Mouse (Mus musculus): ENCODE measurements around the gene Arx.

The Arx gene

DNA sequence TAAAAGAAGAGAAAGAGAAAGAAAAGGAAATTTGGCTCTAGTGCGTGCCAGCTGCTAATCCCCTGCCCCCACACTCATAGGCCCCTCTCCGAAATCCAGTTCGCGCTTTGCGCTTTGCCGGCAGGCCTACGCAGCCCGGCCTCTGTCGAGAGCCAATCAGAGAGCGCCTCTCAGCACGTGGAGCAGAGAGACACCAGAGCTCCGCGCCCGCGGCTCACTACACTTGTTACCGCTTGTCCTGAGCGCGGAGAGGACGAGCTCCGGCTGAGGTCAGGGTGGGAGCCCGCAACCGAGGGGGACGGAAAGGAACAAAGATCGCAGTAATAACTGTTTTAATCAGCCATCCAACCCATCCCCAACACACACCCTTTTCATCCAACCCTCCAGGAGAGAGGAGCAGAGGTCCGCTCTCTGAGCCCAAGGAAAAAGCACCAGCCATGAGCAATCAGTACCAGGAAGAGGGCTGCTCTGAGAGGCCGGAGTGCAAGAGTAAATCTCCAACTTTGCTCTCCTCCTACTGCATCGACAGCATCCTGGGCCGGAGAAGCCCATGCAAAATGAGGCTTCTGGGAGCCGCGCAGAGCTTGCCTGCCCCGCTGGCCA lies at the start of gene Arx:
Gene Arx, plus strand, starts transcription at position 155 of the 603 bp plus-strand sequence.
- peak in 1 of 2 experiments; percentile 26 for DNase-seq

DNA sequence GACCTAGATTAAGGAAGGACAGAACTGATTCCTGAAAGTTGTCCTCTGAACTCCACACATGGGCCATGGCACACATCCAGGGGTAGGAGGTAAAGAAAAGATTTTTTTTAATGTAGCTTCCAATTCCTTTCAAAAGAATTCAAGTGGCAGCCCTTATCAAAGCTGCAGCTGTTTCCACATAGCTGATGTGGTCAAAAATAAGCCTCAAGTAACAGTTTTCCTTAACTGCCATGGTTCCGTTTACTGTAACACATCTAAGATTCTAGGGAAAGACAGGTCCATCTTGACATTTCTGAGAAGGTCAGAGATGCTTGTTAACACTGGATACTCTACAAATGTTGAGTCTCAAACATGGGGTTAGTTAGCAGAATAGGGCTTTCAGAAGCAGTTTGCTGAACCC lies 34.9 kb upstream of the Arx start:
- no peak for DNase-seq

- DNase-seq, result no peak
Measured at GRCm38 (mm10) chrX:93275689-93276088, 10.6 kb upstream of the Arx start.

DNA sequence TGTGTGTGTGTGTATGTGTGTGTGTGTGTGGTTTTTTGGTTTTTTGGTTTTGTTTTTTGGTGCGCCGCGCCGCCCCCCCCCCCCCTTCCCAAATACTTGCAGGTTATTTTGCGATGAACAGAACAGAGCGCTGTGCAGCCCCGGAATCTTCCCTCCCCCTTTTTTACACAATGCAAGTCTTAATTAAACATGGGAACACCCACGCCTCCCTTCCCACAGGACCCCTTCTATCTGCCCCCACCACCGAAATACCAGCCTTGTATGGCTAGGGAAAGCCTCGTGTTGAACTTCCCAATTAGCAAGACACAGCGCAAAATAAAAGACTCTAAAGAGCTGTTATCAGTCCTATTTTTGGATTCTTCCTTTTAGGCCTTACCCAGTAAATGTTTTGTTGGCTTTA lies 6.3 kb upstream of the Arx start:
- no peak for DNase-seq

DNA sequence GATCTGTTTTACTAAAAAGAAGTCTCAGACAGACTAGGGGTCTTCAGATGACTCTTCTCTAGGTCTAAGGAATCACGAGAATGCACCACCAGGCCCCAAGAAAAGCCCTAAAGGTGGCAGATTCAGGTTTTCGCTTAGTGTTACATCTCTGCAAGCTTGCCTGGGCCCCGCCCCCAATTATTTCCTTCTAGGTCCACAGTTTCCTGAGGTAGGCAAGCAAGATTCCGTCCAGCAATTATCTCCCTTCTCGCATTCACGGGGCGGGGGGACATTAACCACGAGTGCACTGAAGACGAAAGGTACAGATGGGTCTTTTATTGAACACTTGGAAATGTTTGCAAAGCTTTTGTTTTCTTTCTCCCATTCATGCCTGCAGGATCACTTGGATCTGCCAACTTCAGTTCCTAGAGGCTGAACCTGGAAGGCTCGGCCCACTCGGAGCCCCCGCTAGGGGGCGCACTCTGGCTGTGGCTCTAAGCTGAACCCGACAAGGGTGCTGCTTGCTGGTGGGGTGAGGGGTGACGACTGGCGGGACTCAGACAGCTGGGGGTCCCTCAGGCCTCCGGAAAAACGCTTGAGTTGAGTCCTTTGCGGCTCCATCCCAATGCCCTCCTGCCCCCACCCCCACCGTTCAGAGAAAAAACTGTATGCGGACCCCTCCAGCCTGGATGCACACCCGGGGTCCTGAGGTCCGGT lies 5.1 kb upstream of the Arx start:
- DNase-seq, result no peak

- DNase-seq, result no peak
Measured at GRCm38 (mm10) chrX:93281756-93282155, 4.5 kb upstream of the Arx start.

GRCm38 (mm10) chrX:93285091-93285490 lies 1.2 kb upstream of the Arx start:
- DNase-seq, result no peak

DNA sequence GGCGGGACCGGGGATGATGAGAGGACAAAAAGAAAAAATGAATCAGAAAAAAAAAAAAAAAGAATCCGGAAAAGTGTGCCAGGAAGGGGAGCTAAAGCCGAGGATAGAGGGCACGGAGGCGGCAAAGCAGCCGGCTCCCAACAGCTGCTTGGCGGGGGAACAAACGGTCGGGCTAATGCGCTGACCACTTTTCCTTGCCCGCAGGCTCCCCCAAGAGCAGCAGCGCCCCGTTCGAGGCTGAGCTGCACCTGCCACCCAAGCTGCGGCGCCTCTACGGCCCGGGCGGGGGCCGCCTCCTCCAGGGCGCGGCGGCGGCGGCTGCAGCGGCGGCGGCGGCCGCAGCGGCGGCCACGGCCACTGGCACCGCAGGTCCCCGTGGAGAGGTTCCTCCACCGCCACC lies 2.1 kb downstream of the Arx start:
- DNase-seq, result no peak

GRCm38 (mm10) chrX:93289076-93289475 lies 2.8 kb downstream of the Arx start:
- DNase-seq, result no peak

- no peak for DNase-seq
Measured at GRCm38 (mm10) chrX:93289851-93290380, 3.7 kb downstream of the Arx start.

- DNase-seq, result no peak
Measured at GRCm38 (mm10) chrX:93292031-93292430, 5.8 kb downstream of the Arx start.

GRCm38 (mm10) chrX:93294736-93295490 lies 8.7 kb downstream of the Arx start:
- DNase-seq, result no peak

- no peak for DNase-seq
Measured at GRCm38 (mm10) chrX:93295819-93296218, 9.6 kb downstream of the Arx start.

- DNase-seq, result no peak
Measured at GRCm38 (mm10) chrX:93297001-93297441, 10.8 kb downstream of the Arx start.

- DNase-seq, result no peak
Measured at GRCm38 (mm10) chrX:93299046-93299626, 12.9 kb downstream of the Arx start.

GRCm38 (mm10) chrX:93299771-93300170 lies 13.5 kb downstream of the Arx start:
- DNase-seq, result no peak

DNA sequence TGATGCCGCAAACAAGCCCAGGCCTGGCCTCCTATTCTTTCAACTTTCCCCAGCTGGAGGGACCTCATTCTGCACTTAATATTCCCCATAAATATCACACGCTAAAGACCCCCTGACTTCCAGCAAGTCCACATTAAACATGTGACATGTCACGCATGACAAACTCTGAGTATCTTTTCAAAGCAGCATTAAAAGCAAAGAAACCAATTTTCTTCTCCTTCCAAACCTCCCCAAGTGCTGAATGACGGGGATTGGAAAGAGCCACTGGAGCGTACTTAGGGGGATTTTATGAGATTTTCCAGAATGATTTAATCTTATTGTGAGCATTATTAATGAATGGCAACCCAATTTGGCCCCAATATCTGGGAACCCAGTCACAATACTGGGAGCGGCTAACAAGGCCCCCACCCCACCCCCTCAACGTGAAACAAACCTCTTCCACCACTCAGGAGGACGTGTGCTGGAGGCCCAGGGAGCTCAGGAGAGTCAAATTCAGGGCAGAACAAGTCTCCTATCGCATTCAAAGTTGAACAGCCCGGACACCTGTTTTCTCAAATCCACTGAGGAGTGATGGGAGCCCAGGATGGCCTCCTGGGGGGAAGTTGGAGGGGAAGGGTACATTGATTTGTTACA lies 14.1 kb downstream of the Arx start:
- DNase-seq, result no peak

DNA sequence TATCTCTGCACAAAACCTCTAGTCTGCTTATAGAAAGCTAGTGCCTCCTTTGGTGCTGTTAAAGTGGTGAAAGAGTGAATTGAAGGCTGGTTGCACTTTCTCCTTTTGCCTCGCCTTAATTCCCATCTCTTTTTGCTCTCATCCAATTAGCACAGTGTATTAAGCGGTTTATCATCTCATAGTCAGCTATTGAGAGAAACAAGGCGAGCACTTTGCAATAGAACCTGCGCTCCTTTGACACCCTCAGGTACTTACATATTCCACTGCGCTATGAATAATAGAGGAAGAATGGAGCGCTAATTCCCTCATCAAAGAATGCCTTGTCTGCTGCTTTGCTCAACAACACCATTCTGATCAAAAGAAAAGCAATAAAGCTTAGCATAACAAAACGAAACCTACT lies 15.6 kb downstream of the Arx start:
- DNase-seq, result no peak

DNA sequence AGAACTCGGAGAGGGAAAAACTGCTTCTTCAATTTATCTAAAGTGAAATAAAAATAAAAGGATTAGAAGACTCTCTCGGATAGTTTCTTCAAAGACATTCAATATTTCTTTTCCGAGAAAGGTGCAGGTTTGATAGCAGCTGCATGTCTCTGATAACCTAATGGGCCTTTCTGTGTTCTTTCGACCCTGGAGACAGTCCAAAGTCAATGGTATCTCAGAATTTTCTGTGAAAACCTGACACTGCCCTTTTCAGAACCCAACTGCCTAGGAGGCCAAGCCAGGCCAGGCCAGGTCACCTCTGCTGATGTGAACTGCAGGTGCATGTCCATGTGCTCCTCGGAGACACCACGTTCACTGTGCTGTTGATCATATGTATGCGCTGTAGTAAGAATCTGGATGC lies 19.5 kb downstream of the Arx start:
- no peak for DNase-seq

DNA sequence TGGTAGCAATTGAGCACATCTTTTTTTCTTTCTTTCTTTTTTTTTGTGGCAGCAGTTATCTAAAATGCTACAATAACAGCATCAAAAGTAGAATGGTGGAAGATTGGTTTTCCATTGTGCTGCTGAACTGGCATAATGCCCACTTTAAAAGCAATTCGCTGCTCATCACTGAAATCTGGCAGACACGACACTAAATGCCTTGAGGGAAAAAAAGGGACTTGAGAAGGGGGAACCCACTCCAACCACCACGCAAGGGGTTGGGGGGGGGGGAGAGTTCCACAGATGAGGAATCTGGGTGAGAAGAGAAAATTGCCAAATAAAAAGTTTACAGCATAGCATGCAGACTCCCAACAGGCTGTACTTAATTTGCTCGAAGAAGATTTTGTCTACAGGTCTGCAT lies 31.3 kb downstream of the Arx start:
- DNase-seq, result no peak

- DNase-seq, result no peak
Measured at GRCm38 (mm10) chrX:93319979-93320378, 33.7 kb downstream of the Arx start.

- no peak for DNase-seq
Measured at GRCm38 (mm10) chrX:93321336-93321735, 35.1 kb downstream of the Arx start.
